Mouse (Mus musculus) lung, adult 2 months (tissue): ENCODE data around the gene Ooep. TPM values are rescaled to one million over a fixed set of nuclear protein-coding genes. Genes with fewer than 3 reads are reported as not detected.

Experiments
- DNase-seq: peaks from one replicate; pipeline ENCODE4 v3.0.0; 2022
- H3K4me1 ChIP-seq: fragments of 200-500 bp; 2 replicates; pipeline ENCODE4 v1.6.1; 2011; ENCODE audit warnings: low read length; ENCODE audit not compliant: control insufficient read depth, insufficient read depth
- H3K4me3 ChIP-seq: fragments of 200-500 bp; replicated peaks from 2 replicates; pipeline ENCODE3; 2011; ENCODE audit warnings: low read depth, mild to moderate bottlenecking, control low read depth, low read length; ENCODE audit errors: extremely low read depth
- CTCF ChIP-seq: fragments of 200-500 bp; IDR thresholded peaks from 2 replicates; pipeline ENCODE4 v1.5.1; 2011; ENCODE audit warnings: mild to moderate bottlenecking, low read length, control low read depth; ENCODE audit not compliant: insufficient read depth
- POLR2A ChIP-seq: fragments of 200-500 bp; IDR thresholded peaks from 2 replicates; pipeline ENCODE4 v1.6.1; 2011; ENCODE audit warnings: low read depth, mild to moderate bottlenecking, control low read depth, low read length, borderline replicate concordance; ENCODE audit errors: extremely low read depth
- WGBS: fragments of 180-500 bp; shearing (Covaris S2); methylation state at CpG from one replicate; pipeline ENCODE4 v1.1.7; 2018; 5-methylcytosine and 5-hydroxymethylcytosine counted together
- polyA plus RNA-seq: library from polyadenylated mRNA; depleted of rRNA; stranded (reverse); fragments of >200 nt; gene quantifications from 2 replicates; pipeline ENCODE4 v1.2.3, GENCODE M21; 2012; rRNA removed

Gene Ooep
- polyA plus RNA-seq: 0.28 and 0.37 TPM in 2 replicates

DNA sequence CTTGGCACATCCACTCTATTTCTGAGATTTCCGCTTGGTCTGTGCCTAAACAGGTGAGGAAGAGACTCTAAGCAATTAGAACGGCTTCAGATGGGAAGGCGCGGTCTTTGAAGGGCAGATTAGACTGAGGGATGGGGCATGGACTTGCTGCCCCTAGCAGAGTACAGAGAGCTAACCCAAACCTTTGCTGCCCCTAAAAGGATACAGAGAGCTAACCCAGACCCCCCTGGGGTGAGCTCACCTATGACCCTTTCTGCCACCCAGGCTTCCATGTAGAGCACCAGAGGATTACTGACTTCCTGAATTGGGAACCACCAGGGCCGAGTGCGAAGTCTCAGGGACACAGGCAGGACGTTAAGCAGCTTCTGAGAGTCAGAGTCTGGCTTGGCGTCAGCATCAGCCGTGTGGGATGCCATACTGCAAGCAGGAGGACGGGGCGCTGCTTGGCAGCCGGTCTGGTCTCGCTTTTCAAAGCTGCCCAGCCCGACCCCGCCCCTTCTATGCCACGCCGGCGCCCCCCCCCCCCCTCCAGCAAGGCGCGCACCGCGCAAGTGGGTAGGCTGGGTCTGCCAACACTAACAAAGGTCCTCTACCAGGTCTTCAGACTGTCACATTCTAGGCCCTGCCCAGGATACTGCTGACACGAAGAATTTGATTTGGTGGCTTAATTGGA, at the start of gene Ooep:
Ooep (minus strand) TSS at position 613 of the 673 bp plus-strand sequence.
- Histone ChIP-seq H3K4me1 (no peaks in the 10 kb centered on the region), H3K4me3 (no peak within 1 kb of the TSS)
- DNase-seq: peak; percentile 4
- 5% methylated on average over 23 of the region's 23 CpGs for WGBS
- TF ChIP-seq POLR2A (no peak), CTCF (no peak)

DNA sequence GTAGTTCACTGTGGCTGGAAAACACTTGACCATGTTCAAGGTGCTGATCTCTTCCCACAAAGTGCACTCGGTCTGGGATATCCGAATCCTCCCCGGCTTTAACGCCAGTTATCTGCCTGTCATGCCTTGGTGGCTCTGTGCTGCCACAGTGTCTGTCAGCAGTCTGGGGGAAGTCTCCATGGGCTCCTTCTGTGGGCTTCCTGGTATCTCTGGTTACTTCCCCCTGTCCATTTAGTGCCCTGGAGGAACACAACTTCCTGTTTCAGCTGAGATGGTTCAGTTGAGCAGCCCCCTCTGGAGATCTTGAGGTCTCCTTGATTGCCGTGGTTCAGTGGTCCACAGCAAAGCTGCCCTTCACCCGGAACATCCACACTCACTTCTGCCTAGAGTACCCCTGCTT, 49.7 kb upstream of the Ooep start:
- Histone ChIP-seq H3K4me3 (no peak overlapping the region), H3K4me1 (peaks cover 3% of the 10 kb centered on the region)
- DNase-seq: no peak
- TF ChIP-seq CTCF (no peak), POLR2A (no peak)
- WGBS: 82% methylated on average over 6 of the region's 6 CpGs

DNA sequence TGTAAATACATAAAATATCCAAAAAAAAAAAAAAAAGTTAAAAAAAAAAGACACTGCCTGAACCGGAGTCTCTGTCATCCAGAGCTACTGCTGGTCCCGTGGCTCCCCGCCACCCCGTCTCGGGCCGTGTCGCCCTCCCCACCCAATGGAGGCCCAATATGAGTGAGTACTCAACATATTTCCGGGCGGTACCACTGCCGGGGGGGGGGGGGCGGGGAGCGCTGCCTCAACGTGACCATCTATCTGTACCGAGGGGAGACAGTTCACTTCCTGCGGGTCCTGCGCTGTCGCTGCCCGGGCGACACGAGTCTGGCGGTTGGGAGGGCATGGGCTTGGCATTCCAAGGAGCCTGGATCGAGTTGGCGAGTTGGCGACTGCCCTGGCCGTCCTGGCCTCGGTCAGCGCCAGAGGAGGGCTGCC, 48.8 kb upstream of the Ooep start:
- 12% methylated on average over 27 of the region's 27 CpGs for WGBS
- TF ChIP-seq CTCF (no peak), POLR2A (peak; percentile 11; the same call in 1 of the 2 replicates)
- Histone ChIP-seq H3K4me3 (peak overlapping the region; percentile 60), H3K4me1 (peaks cover 3% of the 10 kb centered on the region)
- DNase-seq: no peak

DNA sequence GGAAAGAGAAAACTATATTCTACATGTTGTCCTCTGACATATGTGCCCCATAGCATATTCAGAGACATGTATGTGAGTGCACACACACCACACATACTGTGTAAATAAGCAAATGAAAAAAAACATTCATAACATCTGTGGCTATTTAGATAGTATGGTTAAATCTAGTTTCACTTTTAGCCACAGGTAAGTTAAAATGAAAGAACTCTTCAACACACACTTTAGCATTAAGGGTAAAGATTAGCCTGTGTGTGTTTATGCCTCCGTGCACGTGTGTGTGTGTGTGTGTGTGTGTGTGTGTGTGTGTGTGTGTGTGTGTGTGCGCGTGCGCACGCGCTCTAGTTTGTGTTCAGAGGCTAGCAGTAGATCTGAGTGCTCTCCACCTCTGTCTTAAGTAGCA, 23.1 kb upstream of the Ooep start:
- WGBS: 78% methylated on average over 7 of the region's 7 CpGs
- DNase-seq: no peak
- Histone ChIP-seq H3K4me1 (no peaks in the 10 kb centered on the region), H3K4me3 (no peak overlapping the region)
- TF ChIP-seq CTCF (no peak), POLR2A (no peak)

DNA sequence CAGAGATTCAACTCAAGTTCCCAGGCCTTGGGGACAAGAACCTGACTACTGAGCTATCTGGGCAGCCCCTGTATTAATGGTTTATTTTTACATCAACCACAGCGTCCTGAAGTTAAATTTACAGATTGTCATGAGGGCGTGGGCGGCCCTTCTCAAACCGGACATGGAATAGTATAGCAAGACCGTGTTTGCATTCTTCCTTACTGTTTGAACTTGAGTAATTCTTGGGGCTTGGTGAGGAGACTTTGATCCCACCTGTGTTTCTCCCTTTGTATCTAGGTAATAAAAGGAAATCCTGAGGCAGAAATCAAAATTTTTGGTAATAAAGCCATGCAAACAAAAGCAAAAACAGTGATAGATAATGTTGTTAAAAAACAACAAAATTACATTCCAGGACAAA, 22.0 kb upstream of the Ooep start:
- 64% methylated on average over 5 of the region's 5 CpGs for whole genome bisulfite sequencing
- TF ChIP-seq CTCF (no peak), POLR2A (no peak)
- no peak for DNase-seq
- H3K4me3 ChIP-seq: no peak overlapping the region
- H3K4me1 ChIP-seq: no peaks in the 10 kb centered on the region

DNA sequence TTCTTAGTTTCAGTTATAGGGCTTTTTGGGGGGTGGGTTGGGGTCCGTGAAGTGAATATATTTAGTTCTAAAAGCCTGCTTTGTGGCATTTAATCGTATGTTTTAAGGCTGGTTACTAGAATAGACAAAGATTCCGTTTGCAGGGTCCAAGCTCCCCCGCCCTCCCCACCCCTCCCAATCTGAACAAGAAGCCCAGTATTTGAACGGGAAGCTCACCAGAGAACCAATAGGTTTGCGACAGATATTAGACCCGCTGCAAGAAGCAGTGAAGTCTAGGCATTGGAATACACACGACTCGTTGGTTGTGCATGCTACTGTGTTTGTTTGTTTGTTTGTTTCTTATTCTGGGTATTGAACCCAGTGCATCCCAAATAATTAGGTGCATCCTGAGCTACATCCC, 18.0 kb upstream of the Ooep start:
- DNase-seq: no peak
- Histone ChIP-seq H3K4me1 (no peaks in the 10 kb centered on the region), H3K4me3 (no peak overlapping the region)
- TF ChIP-seq POLR2A (no peak), CTCF (no peak)
- WGBS: 54% methylated on average over 9 of the region's 9 CpGs

DNA sequence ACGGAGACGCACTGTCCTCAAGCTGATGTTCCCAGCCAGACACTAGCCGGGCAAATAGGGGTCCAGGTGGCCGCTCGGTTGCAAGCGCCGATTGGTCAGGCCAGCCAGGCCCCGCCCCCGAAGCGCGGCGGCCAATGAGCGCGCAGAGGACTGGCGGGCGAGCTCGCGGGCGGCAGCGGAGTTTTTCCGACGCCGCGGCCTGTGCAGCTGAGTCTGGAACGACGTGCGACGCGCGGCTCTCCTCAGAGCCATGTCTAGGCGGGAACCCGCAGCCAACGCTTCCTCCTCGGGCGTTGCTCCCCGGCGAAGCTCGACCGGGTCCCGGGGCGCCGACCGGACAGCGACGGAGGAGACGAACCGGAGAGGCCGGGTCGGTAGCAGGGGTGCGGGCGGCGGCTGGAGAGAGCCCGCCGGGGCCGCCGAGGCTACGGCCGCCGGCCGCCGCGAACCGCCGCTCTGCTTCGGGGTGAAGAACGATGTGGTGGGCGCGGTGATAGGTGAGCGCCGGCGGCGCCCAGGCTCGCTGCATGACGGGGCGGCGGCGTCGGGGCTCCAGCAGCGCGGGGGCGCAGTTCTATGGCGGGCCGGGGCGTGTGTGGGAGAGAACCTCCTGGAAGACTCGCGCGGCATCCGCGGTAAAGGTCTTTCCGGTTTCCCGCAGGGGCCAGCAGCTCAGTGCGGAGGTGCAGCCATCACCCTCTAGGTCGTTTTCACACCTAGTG, 17.3 kb upstream of the Ooep start, which contains the start of gene Ddx43:
Ddx43 (plus strand) TSS at position 148 of the 722 bp plus-strand sequence.
- H3K4me1 ChIP-seq: no peaks in the 10 kb centered on the region
- TF ChIP-seq POLR2A: no peak
- no peak for TF ChIP-seq CTCF
- WGBS: 3% methylated on average over 90 of the region's 93 CpGs
- peak; percentile 6 for DNase-seq
- H3K4me3 ChIP-seq: peak within 1 kb of the TSS; percentile 9

DNA sequence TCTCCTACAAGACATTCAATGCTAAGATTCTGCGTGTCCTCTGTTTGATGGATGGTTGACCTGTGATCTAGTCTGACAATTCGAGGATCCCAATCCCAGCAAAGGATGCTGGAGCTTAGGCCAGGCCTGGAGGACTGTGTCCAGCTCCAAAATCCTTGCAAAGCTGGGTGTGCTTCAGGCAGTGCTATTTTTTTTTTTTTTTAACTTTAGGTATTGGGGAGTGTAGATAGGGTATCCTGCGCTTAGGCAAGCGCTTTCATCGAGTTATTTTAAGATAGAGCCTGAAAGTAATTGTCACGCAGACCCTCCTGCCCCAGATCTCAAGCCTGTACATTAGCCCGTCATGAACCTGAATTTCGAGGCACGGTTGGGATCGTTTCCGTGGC, 16.7 kb upstream of the Ooep start:
- no peak for TF ChIP-seq POLR2A
- no peak for TF ChIP-seq CTCF
- WGBS: 38% methylated on average over 11 of the region's 11 CpGs
- Histone ChIP-seq H3K4me3 (no peak overlapping the region), H3K4me1 (no peaks in the 10 kb centered on the region)
- DNase-seq: no peak

DNA sequence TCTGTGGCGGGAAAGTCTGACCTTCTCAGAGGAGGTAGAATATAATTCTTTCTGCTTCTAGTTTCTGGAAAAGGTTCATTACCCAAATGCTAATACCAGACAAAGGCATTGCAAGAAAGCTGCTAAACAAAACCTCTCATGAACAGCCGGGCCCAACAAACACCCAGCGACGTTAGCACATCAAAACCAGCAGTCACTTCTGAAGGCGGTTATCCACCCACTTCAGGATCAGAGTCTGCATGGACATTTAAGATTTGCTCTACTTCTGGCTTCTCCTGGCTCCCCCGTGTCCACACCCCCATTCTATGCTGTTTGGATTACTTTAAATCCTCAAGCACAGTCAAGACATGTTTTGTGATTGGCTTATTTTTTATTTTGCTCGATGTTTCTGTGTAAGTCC, 16.1 kb upstream of the Ooep start:
- H3K4me1 ChIP-seq: no peaks in the 10 kb centered on the region
- no peak overlapping the region for H3K4me3 ChIP-seq
- TF ChIP-seq CTCF: no peak
- TF ChIP-seq POLR2A: no peak
- 67% methylated on average over 7 of the region's 7 CpGs for WGBS
- no peak for DNase-seq

DNA sequence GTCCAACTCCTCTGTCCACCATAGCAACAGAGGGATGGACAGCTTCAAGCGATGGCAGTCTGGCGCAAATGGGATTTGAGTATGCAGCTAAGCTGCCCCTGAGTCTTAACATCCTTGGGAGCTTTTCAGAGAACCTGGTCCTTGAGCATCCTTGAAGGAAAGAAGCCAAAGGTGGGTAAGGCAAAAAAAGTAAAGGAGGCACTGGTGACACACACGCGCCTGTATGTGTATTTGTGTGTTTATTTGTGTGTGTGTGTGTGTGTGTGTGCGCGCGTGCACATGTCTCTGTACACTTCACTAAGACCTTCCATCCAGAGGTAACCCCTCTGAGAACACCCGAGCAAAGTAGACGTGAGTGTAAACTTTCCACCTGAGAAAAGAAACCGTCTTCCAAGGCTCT, 15.2 kb upstream of the Ooep start:
- Histone ChIP-seq H3K4me1 (no peaks in the 10 kb centered on the region), H3K4me3 (no peak overlapping the region)
- WGBS: 83% methylated on average over 10 of the region's 10 CpGs
- DNase-seq: no peak
- TF ChIP-seq POLR2A (no peak), CTCF (no peak)
